Mouse (Mus musculus) left cerebral cortex, postnatal 36 days (tissue): ENCODE measurements around the gene 3100002H09Rik. TPM values are rescaled to one million over a fixed set of nuclear protein-coding genes. Genes with fewer than 3 reads are reported as not detected.

Source experiments
- DNase-seq, 2 experiments: peaks; one replicate each; pipeline ENCODE4 v3.0.0; 2021 to 2022; ENCODE audit warnings: low spot score in 2 of 2, mixed read lengths in 1 of 2
- intact Hi-C: fragments of 180-260 bp; cut with DNase I; formaldehyde crosslinking; loops from one replicate; pipeline ENCODE4 v1.15.1; 2025
- total RNA-seq, 2 experiments: library from RNA; stranded (reverse); gene quantifications; 2 replicates each; pipeline ENCODE4 v1.2.3; 2021

3100002H09Rik gene
- total RNA-seq, 2 experiments from 2014 or later, result 0.79 TPM; not detected in 1

DNA sequence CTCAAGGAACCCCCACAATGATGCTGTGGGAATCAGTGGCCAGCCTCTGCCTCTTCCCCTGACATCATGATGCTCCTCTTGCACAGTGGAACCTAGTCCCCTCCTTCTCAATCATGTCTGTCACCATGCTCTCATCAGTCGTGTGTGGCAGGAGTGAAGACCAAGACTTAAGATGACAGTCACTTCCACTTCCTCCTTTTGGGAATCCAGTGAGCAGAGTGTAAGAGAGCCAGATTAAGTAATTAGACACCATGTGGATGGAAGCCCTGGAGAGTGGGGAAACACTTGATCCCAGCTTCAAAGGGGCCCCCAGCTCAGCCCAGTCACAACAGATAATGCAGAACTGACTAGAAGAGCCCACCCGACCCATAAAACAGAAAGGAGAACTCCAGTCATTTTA is 47.2 kb downstream of the 3100002H09Rik start:
- intact Hi-C loops, result no loop called here

DNA sequence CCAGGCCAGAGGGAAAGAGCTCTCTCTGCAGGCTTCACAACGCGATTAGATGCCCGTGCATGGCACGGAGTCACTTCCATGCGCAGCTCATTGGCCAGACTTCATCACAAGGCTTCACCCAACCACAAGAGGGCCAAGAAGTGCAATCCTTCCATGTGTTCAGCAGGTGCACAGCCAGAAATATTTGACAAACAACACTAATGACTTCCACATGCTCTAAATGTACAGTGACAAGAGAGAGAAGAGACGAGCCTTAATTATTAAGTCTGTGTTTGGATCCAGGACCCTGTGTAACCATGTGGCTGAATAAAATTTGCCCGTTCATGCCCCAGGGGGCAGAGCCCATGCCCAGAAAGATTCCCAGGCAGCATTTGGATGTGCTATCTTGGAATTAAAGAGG is 47.9 kb downstream of the 3100002H09Rik start:
- intact Hi-C loops, result no loop called here
- DNase-seq, result no peak

More for the DNA sequence above, 47.2 kb downstream of the 3100002H09Rik start:
- no peak for DNase-seq

Other genes starting within 250 kb of the 3100002H09Rik start
- gene Pou3f1, start 46.0 kb upstream of the 3100002H09Rik start, total RNA-seq, result 10 to 100 TPM; 14.8 to 21.6 TPM
- gene Utp11, start 82.8 kb upstream of the 3100002H09Rik start, total RNA-seq, result 10 to 100 TPM; 14.4 to 15.1 TPM
- 1 to 10 TPM; 1.6 to 1.9 TPM for gene Fhl3, start 89.9 kb upstream of the 3100002H09Rik start, total RNA-seq
- 10 to 100 TPM; 31.8 to 37.3 TPM for gene Sf3a3, start 104.0 kb upstream of the 3100002H09Rik start, total RNA-seq
- gene Inpp5b, start 131.0 kb upstream of the 3100002H09Rik start, total RNA-seq, result 10 to 100 TPM; 35.8 to 49.7 TPM
- 10 to 100 TPM; 20.8 to 28.1 TPM for gene Mtf1, start 191.3 kb upstream of the 3100002H09Rik start, total RNA-seq
- gene Yrdc, start 239.9 kb upstream of the 3100002H09Rik start, total RNA-seq, result 10 to 100 TPM; 31.4 to 35.2 TPM
- 10 to 100 TPM; 75.1 to 84.6 TPM for gene 1110065P20Rik, start 240.4 kb upstream of the 3100002H09Rik start, total RNA-seq